Mouse (Mus musculus) kidney, postnatal 25 days (tissue): ENCODE measurements around the gene Sepsecs.

ENCODE experiments used
- DNase-seq, 2 experiments: peaks; one replicate each; pipeline ENCODE4 v3.0.0; 2021; ENCODE audit warnings: mixed read lengths in 2 of 2

Sepsecs gene

DNA sequence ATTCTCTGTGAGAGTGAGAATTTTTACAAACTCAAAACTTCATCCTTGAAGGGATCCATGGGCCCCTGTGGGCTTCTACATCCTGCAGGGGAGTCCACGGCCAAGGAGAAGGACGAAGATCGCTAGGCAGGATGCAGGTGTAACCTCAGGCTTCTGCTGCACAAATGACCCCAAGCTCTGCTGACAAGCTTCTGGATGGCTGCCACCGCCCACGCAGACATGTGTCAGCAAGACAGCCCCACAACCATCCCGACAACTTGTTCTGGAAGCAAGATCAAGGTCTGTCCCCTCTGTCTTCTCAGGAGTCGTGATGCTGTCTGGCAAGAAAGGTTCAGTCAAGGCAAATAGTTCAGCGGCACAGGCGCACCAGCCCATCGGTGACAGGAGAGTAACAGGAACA is 59.8 kb downstream of the Sepsecs start:
- DNase-seq, result no peak

DNA sequence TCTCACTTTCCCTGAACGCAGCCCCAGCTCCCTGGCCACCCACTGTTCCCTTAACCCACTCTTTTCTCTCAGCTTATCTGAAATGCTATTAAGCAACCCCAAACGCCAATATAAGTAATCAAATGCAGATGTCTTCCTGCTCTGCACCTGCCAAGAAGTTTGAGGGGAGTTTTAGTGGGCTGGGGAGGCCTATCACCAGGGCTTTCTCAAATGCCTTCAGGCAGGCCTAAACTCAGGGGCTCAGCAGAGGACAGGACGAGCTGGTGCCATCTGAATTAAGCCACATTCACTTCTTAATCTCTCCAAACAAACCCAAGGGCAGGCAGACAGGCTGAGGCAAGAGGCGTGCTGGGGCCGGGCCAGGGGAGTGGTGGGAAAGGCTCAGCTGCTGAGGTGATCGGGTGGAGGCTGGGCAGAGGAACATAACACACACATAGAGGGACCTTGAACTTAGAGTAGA is 64.9 kb downstream of the Sepsecs start:
- no peak for DNase-seq

DNA sequence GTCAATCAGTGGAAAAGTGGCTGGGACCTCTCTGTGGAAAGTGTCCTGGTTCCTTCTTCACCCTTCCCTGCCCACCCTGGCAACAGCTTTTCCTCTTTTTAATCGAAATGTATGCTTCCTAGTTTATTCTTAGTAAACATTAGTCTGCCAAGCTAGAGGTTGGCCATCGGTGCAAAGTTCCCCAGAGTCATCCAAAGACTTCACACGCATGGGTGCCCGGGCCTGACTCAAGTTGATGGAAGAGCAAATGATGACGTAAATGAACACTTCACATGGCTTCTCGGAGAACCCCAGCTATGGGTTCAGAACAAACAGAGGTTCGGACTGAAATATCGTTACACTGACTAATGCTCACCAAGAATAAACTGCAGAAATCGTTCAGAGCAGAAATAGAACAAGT is 78.9 kb downstream of the Sepsecs start:
- DNase-seq, result peak; percentile 64 to 83
